Mouse (Mus musculus) liver, embryonic 16.5 days (tissue): ENCODE measurements around the gene Srbd1. TPM values are rescaled to one million over a fixed set of nuclear protein-coding genes. Genes with fewer than 3 reads are reported as not detected.

Experiments
- ATAC-seq: fragments of 200-750 bp; cut with Nextera tagmentation; 2 replicates; pipeline ENCODE4 v1.8.0; 2017; ENCODE audit warnings: low read depth, mild to moderate bottlenecking, moderate number of reproducible peaks, moderate library complexity
- H3K27ac ChIP-seq: fragments of 300-500 bp; sonication (generic); 2 replicates; pipeline ENCODE4 v1.5.1; 2014; ENCODE audit warnings: mild to moderate bottlenecking, low read length
- H3K27me3 ChIP-seq: fragments of 300-500 bp; sonication (generic); 2 replicates; pipeline ENCODE4 v1.6.1; 2014; ENCODE audit warnings: low read depth, low read length, mixed read lengths; ENCODE audit not compliant: control insufficient read depth, insufficient read depth
- H3K36me3 ChIP-seq: fragments of 300-500 bp; sonication (generic); 2 replicates; pipeline ENCODE4 v1.6.1; 2014; ENCODE audit warnings: mild to moderate bottlenecking; ENCODE audit not compliant: control insufficient read depth, insufficient read depth
- H3K4me1 ChIP-seq: fragments of 300-500 bp; sonication (generic); 2 replicates; pipeline ENCODE4 v1.6.1; 2014; ENCODE audit warnings: low read depth, low read length, mixed read lengths; ENCODE audit not compliant: control insufficient read depth
- H3K4me2 ChIP-seq: fragments of 300-500 bp; sonication (generic); 2 replicates; pipeline ENCODE4 v1.6.1; 2014; ENCODE audit warnings: low read depth, low read length, mixed read lengths
- H3K4me3 ChIP-seq: fragments of 300-500 bp; sonication (generic); 2 replicates; pipeline ENCODE4 v1.5.1; 2014; ENCODE audit warnings: low read depth, mild to moderate bottlenecking, low read length
- H3K9ac ChIP-seq: fragments of 300-500 bp; sonication (generic); 2 replicates; pipeline ENCODE4 v1.6.1; 2014; ENCODE audit warnings: low read depth, low read length
- H3K9me3 ChIP-seq: fragments of 300-500 bp; sonication (generic); replicated peaks from 2 replicates; pipeline ENCODE4 v1.6.1; 2016; ENCODE audit warnings: low read length; ENCODE audit not compliant: control insufficient read depth
- WGBS: fragments of 180-500 bp; shearing (Covaris S2); extraction: QIAGEN DNeasy Blood & Tissue Kit; methylation state at CpG from one replicate; pipeline ENCODE4 v1.1.7; 2014; ENCODE audit not compliant: insufficient replicate concordance; 5-methylcytosine and 5-hydroxymethylcytosine counted together
- polyA plus RNA-seq: library from polyadenylated mRNA; unstranded; fragments of >200 nt; fragmentation: Nextera tagmentation; extraction: Ambion mirVana; gene quantifications from 2 replicates; pipeline ENCODE4 v1.2.1, GENCODE M21; 2015

Gene Srbd1
- polyA plus RNA-seq, 1 experiment from 2014 or later: 8.6 TPM

GRCm38 (mm10) chr17:86067444-86067843 is 77.5 kb downstream of the Srbd1 start:
- no peak overlapping the region for H3K4me2 ChIP-seq

GRCm38 (mm10) chr17:86065833-86066232 is 79.1 kb downstream of the Srbd1 start:
- Histone ChIP-seq H3K4me3 (no peak overlapping the region), H3K27ac (no peak overlapping the region), H3K4me1 (no peaks in the 10 kb centered on the region), H3K9ac (no peak overlapping the region), H3K27me3 (no peaks in the 10 kb centered on the region), H3K9me3 (no peaks in the 10 kb centered on the region), H3K4me2 (no peak overlapping the region), H3K36me3 (no peaks in the 10 kb centered on the region)
- WGBS: 77% methylated on average over 7 of the region's 7 CpGs
- ATAC-seq: no peak

More at GRCm38 (mm10) chr17:86067444-86067843, 77.5 kb downstream of the Srbd1 start:
- Histone ChIP-seq H3K9me3 (no peaks in the 10 kb centered on the region), H3K4me1 (no peaks in the 10 kb centered on the region), H3K27me3 (no peaks in the 10 kb centered on the region), H3K27ac (no peak overlapping the region), H3K9ac (no peak overlapping the region), H3K36me3 (no peaks in the 10 kb centered on the region), H3K4me3 (no peak overlapping the region)
- ATAC-seq: no peak
- WGBS: 79% methylated on average over 3 of the region's 3 CpGs

- no peaks in the 10 kb centered on the region for H3K27me3 ChIP-seq
- no peak overlapping the region for H3K4me3 ChIP-seq
- no peaks in the 10 kb centered on the region for H3K36me3 ChIP-seq
- no peaks in the 10 kb centered on the region for H3K9me3 ChIP-seq
- ATAC-seq: no peak
- H3K4me1 ChIP-seq: no peaks in the 10 kb centered on the region
- 25% methylated on average over 5 of the region's 5 CpGs for WGBS
- H3K27ac ChIP-seq: no peak overlapping the region
- H3K4me2 ChIP-seq: no peak overlapping the region
- H3K9ac ChIP-seq: no peak overlapping the region
Observed at GRCm38 (mm10) chr17:86063461-86063860, 81.5 kb downstream of the Srbd1 start.

GRCm38 (mm10) chr17:86060911-86061310 is 84.1 kb downstream of the Srbd1 start:
- H3K4me1 ChIP-seq: no peaks in the 10 kb centered on the region
- no peaks in the 10 kb centered on the region for H3K27me3 ChIP-seq
- no peak for ATAC-seq
- no peak overlapping the region for H3K4me3 ChIP-seq
- no peaks in the 10 kb centered on the region for H3K9me3 ChIP-seq
- H3K27ac ChIP-seq: no peak overlapping the region
- 53% methylated on average over 5 of the region's 5 CpGs for WGBS
- no peaks in the 10 kb centered on the region for H3K36me3 ChIP-seq
- no peak overlapping the region for H3K9ac ChIP-seq
- no peak overlapping the region for H3K4me2 ChIP-seq

GRCm38 (mm10) chr17:86040221-86040984 is 104.6 kb downstream of the Srbd1 start:
- no peak for ATAC-seq
- H3K27me3 ChIP-seq: no peaks in the 10 kb centered on the region
- H3K4me3 ChIP-seq: no peak overlapping the region
- no peaks in the 10 kb centered on the region for H3K4me1 ChIP-seq
- WGBS: 77% methylated on average over 13 of the region's 13 CpGs
- H3K36me3 ChIP-seq: no peaks in the 10 kb centered on the region
- no peaks in the 10 kb centered on the region for H3K9me3 ChIP-seq
- H3K4me2 ChIP-seq: no peak overlapping the region
- no peak overlapping the region for H3K9ac ChIP-seq
- no peak overlapping the region for H3K27ac ChIP-seq

- no peak overlapping the region for H3K4me3 ChIP-seq
- no peaks in the 10 kb centered on the region for H3K4me1 ChIP-seq
- H3K9me3 ChIP-seq: no peaks in the 10 kb centered on the region
- no peak overlapping the region for H3K4me2 ChIP-seq
- no peak overlapping the region for H3K27ac ChIP-seq
- 82% methylated on average over 3 of the region's 3 CpGs for WGBS
- H3K27me3 ChIP-seq: no peaks in the 10 kb centered on the region
- H3K9ac ChIP-seq: no peak overlapping the region
- no peak for ATAC-seq
- H3K36me3 ChIP-seq: no peaks in the 10 kb centered on the region
Observed at GRCm38 (mm10) chr17:86039741-86040140, 105.2 kb downstream of the Srbd1 start.

GRCm38 (mm10) chr17:86038211-86038648 is 106.7 kb downstream of the Srbd1 start:
- no peak for ATAC-seq
- no peak overlapping the region for H3K9ac ChIP-seq
- WGBS: 37% methylated on average over 13 of the region's 13 CpGs
- H3K36me3 ChIP-seq: no peaks in the 10 kb centered on the region
- no peaks in the 10 kb centered on the region for H3K4me1 ChIP-seq
- no peak overlapping the region for H3K4me2 ChIP-seq
- no peak overlapping the region for H3K4me3 ChIP-seq
- no peaks in the 10 kb centered on the region for H3K27me3 ChIP-seq
- no peak overlapping the region for H3K27ac ChIP-seq
- H3K9me3 ChIP-seq: no peaks in the 10 kb centered on the region

- ATAC-seq: no peak
- H3K4me2 ChIP-seq: no peak overlapping the region
- no peak overlapping the region for H3K4me3 ChIP-seq
- 93% methylated on average over 3 of the region's 3 CpGs for WGBS
- H3K27me3 ChIP-seq: no peaks in the 10 kb centered on the region
- no peaks in the 10 kb centered on the region for H3K36me3 ChIP-seq
- H3K27ac ChIP-seq: no peak overlapping the region
- H3K9me3 ChIP-seq: no peaks in the 10 kb centered on the region
- no peak overlapping the region for H3K9ac ChIP-seq
- H3K4me1 ChIP-seq: no peaks in the 10 kb centered on the region
Observed at GRCm38 (mm10) chr17:86035576-86035975, 109.4 kb downstream of the Srbd1 start.

GRCm38 (mm10) chr17:86035146-86035545 is 109.8 kb downstream of the Srbd1 start:
- 82% methylated on average over 12 of the region's 12 CpGs for WGBS
- H3K36me3 ChIP-seq: no peaks in the 10 kb centered on the region
- H3K27ac ChIP-seq: no peak overlapping the region
- H3K4me1 ChIP-seq: no peaks in the 10 kb centered on the region
- H3K9me3 ChIP-seq: no peaks in the 10 kb centered on the region
- H3K27me3 ChIP-seq: no peaks in the 10 kb centered on the region
- no peak overlapping the region for H3K4me3 ChIP-seq
- H3K9ac ChIP-seq: no peak overlapping the region
- no peak for ATAC-seq
- no peak overlapping the region for H3K4me2 ChIP-seq
